Mouse (Mus musculus): Measurements from ENCODE around the gene Cpe. TPM values are rescaled to one million over a fixed set of nuclear protein-coding genes. Genes with fewer than 3 reads are reported as not detected.

Gene Cpe
- total RNA-seq, 2 experiments from 2014 or later, result 0.33 TPM; not detected in 1

- no peak for ATAC-seq (ENCODE audit: poor library complexity, severe bottlenecking)
These were observed 110.0 kb downstream of the Cpe start for GRCm38 (mm10) chr8:64582887-64583286.

- ATAC-seq (ENCODE audit: poor library complexity, severe bottlenecking), result no peak
These were observed 114.6 kb downstream of the Cpe start for GRCm38 (mm10) chr8:64578221-64578620.

GRCm38 (mm10) chr8:64575001-64575400, 117.9 kb downstream of the Cpe start:
- no peak for ATAC-seq (ENCODE audit: poor library complexity, severe bottlenecking)

- ATAC-seq (ENCODE audit: poor library complexity, severe bottlenecking), result no peak
These were observed 144.6 kb downstream of the Cpe start for GRCm38 (mm10) chr8:64548054-64548850.

- no peak for ATAC-seq (ENCODE audit: poor library complexity, severe bottlenecking)
These were observed 149.4 kb downstream of the Cpe start for GRCm38 (mm10) chr8:64543441-64543840.

Other genes with a start within 250 kb of the Cpe start
- gene Msmo1, start 40.7 kb upstream of the Cpe start, total RNA-seq (2015), result 50.1 TPM in 2 replicates
- gene Msmo1, start 40.7 kb upstream of the Cpe start, total RNA-seq (2017), result 88.1 and 100 TPM in 2 replicates
- 17.5 and 18.8 TPM in 2 replicates for gene Klhl2, start 157.0 kb upstream of the Cpe start, total RNA-seq (2015)
- 20.9 and 23.1 TPM in 2 replicates for gene Klhl2, start 157.0 kb upstream of the Cpe start, total RNA-seq (2017)